Mouse (Mus musculus) left cerebral cortex, postnatal 14 days (tissue): ENCODE measurements at regions not wholly inside any gene's neighbourhood (a gene's known extent, or its start where the extent isn't known, plus 50 kb on each side); places are given as distances from the start of the nearest gene placed in this dataset.

Experiments used
- DNase-seq, 2 experiments: peaks; one replicate each; pipeline ENCODE4 v3.0.0; 2021 to 2022; ENCODE audit warnings: low spot score in 2 of 2, mixed read lengths in 1 of 2
- intact Hi-C: fragments of 180-260 bp; cut with DNase I; formaldehyde crosslinking; loops from one replicate; pipeline ENCODE4 v1.15.1; 2025

- intact Hi-C loops: no loop called here
- peak in 1 of 2 experiments; percentile 3 for DNase-seq
Observed at GRCm38 (mm10) chr3:43155643-43156042, 1413.2 kb downstream of the D3Ertd751e start.

GRCm38 (mm10) chr3:43160530-43160929, 1418.1 kb downstream of the D3Ertd751e start:
- intact Hi-C loops: no loop called here

GRCm38 (mm10) chr3:43182785-43183184, 1440.4 kb downstream of the D3Ertd751e start:
- DNase-seq: no peak
- intact Hi-C loops: no loop called here

More at GRCm38 (mm10) chr3:43160530-43160929, 1418.1 kb downstream of the D3Ertd751e start:
- DNase-seq: no peak

GRCm38 (mm10) chr3:43199891-43200290, 1457.5 kb downstream of the D3Ertd751e start:
- intact Hi-C loops: no loop called here
- peak; percentile 4 to 20 for DNase-seq

GRCm38 (mm10) chr3:43209646-43210045, 1467.2 kb downstream of the D3Ertd751e start:
- no peak for DNase-seq
- intact Hi-C loops: no loop called here

- intact Hi-C loops: no loop called here
- DNase-seq: no peak
Observed at GRCm38 (mm10) chr3:43218726-43219125, 1476.3 kb downstream of the D3Ertd751e start.

- DNase-seq: peak in 1 of 2 experiments; percentile 7
- intact Hi-C loops: no loop called here
Observed at GRCm38 (mm10) chr3:43246639-43247038, 1504.2 kb downstream of the D3Ertd751e start.
